Mouse (Mus musculus) left cerebral cortex, adult 9 months (tissue): Measurements from ENCODE around the gene Bola1.
"Not testable (repeated sequence)": the region's sequence is repeated elsewhere in the genome, so short reads cannot be mapped to it uniquely, and the experiment has no call there.

ENCODE experiments used
- DNase-seq, 2 experiments: peaks; one replicate each; pipeline ENCODE4 v3.0.0; 2022; ENCODE audit warnings: low spot score in 2 of 2

The Bola1 gene

GRCm38 (mm10) chr3:96181510-96182381 lies 37.8 kb downstream of the Bola1 start:
- DNase-seq: peak in 1 of 2 experiments; percentile 47

GRCm38 (mm10) chr3:96180727-96181477 lies 38.6 kb downstream of the Bola1 start, which contains the start of gene Sv2a:
Gene Sv2a, plus strand, starts transcription at chr3:96181151.
- DNase-seq: peak in 1 of 2 experiments; percentile 72

GRCm38 (mm10) chr3:96179531-96179930 lies 40.0 kb downstream of the Bola1 start:
- DNase-seq: no peak

- DNase-seq: no peak
These were observed 40.6 kb downstream of the Bola1 start for GRCm38 (mm10) chr3:96178902-96179301.

- DNase-seq: no peak
These were observed 41.1 kb downstream of the Bola1 start for GRCm38 (mm10) chr3:96178427-96178826.

- DNase-seq: no peak
These were observed 44.3 kb downstream of the Bola1 start for GRCm38 (mm10) chr3:96175251-96175650.

- DNase-seq: not testable (repeated sequence)
These were observed 45.5 kb downstream of the Bola1 start for GRCm38 (mm10) chr3:96174042-96174441.

GRCm38 (mm10) chr3:96173185-96173584 lies 46.3 kb downstream of the Bola1 start:
- no peak for DNase-seq

- DNase-seq: peak; percentile 70 to 85
These were observed 47.0 kb downstream of the Bola1 start, which contains the start of gene Sf3b4 for GRCm38 (mm10) chr3:96172197-96173178. Gene Sf3b4, plus strand, starts transcription at chr3:96172332.

- DNase-seq: peak in 1 of 2 experiments; percentile 46
These were observed 47.8 kb downstream of the Bola1 start for GRCm38 (mm10) chr3:96171583-96172196.

GRCm38 (mm10) chr3:96170976-96171545 lies 48.4 kb downstream of the Bola1 start:
- DNase-seq: no peak

GRCm38 (mm10) chr3:96170276-96170675 lies 49.2 kb downstream of the Bola1 start:
- no peak for DNase-seq

GRCm38 (mm10) chr3:96168466-96169158 lies 50.9 kb downstream of the Bola1 start:
- no peak for DNase-seq

GRCm38 (mm10) chr3:96163040-96163439 lies 56.5 kb downstream of the Bola1 start:
- no peak for DNase-seq

- DNase-seq: no peak
These were observed 57.4 kb downstream of the Bola1 start, which contains the start of gene Mtmr11 for GRCm38 (mm10) chr3:96161869-96162840. Gene Mtmr11, plus strand, starts transcription at chr3:96162004.

- DNase-seq: peak in 1 of 2 experiments; percentile 64
These were observed 58.5 kb downstream of the Bola1 start for GRCm38 (mm10) chr3:96160803-96161516.

- DNase-seq: peak; percentile 68 to 73
These were observed 59.2 kb downstream of the Bola1 start for GRCm38 (mm10) chr3:96160222-96160802.

- no peak for DNase-seq
These were observed 59.7 kb downstream of the Bola1 start for GRCm38 (mm10) chr3:96159820-96160219.
